ENCODE assay signal across 18 mouse cellular contexts in genomic region chr12:101667502-101667901, GRCm38 (mm10). TPM values are rescaled to one million over a fixed set of nuclear protein-coding genes. Genes with fewer than 3 reads are reported as not detected.
"Had no signal": no experiment of that assay in that cellular context is flagged by ENCODE, and none has a peak within 500 bp of the region (broad histone marks: within the 10 kb centered on the region; RNA-seq: fewer than 3 reads in every experiment).

No protein-coding gene starts in this region.

- ATAC-seq: midbrain, embryonic 16.5 days had no signal

- DNase-seq: lung, adult 18-20 months; lung, embryonic 14.5 days; lung, postnatal 10 days; lung, postnatal 4 days; midbrain, embryonic 14.5 days; retina, postnatal 1 day; right cerebral cortex, adult 18-20 months; right cerebral cortex, postnatal 25 days; right cerebral cortex, postnatal 4 days; spleen, adult 18-20 months; thymus, adult 2 months; thymus, postnatal 25 days; thymus, postnatal 4 days had no signal

- H3K27ac ChIP-seq: midbrain, embryonic 10.5 days; midbrain, embryonic 12.5 days; neural tube, embryonic 12.5 days had no signal

- H3K27me3 ChIP-seq: midbrain, embryonic 12.5 days; neural tube, embryonic 12.5 days had no signal

- H3K36me3 ChIP-seq: midbrain, embryonic 10.5 days; midbrain, embryonic 12.5 days; neural tube, embryonic 12.5 days had no signal

- H3K4me1 ChIP-seq: midbrain, embryonic 10.5 days; midbrain, embryonic 12.5 days; neural tube, embryonic 12.5 days had no signal

- H3K4me2 ChIP-seq: lung, embryonic 14.5 days; midbrain, embryonic 12.5 days; neural tube, embryonic 12.5 days had no signal

- H3K9ac ChIP-seq: lung, embryonic 14.5 days; midbrain, embryonic 12.5 days; neural tube, embryonic 12.5 days had no signal

- H3K9me3 ChIP-seq: midbrain, embryonic 10.5 days; midbrain, embryonic 12.5 days; neural tube, embryonic 12.5 days had no signal

- H3K4me3 ChIP-seq: midbrain, embryonic 10.5 days; midbrain, embryonic 12.5 days; myocyte; neural tube, embryonic 12.5 days had no signal

RNA-seq across cellular contexts. Expression of gene Tc2n, which starts 50.8 kb away (rescaled TPM):
- polyA plus RNA-seq: myocyte; neural tube, embryonic 12.5 days had no signal
